Mouse (Mus musculus) cerebellum, adult 2 months (tissue): ENCODE measurements around the gene Wdr73.

Experiments
- CTCF ChIP-seq: fragments of 200-500 bp; IDR thresholded peaks from 2 replicates; pipeline ENCODE4 v1.5.1; 2011; ENCODE audit warnings: low read depth, mild to moderate bottlenecking, control low read depth, low read length, moderate library complexity, borderline replicate concordance; ENCODE audit not compliant: insufficient read depth
- POLR2A ChIP-seq: fragments of 200-500 bp; IDR thresholded peaks from 2 replicates; pipeline ENCODE4 v1.6.1; 2011; ENCODE audit warnings: low read length, control low read depth, borderline replicate concordance; ENCODE audit not compliant: insufficient read depth

- TF ChIP-seq CTCF (no peak), POLR2A (no peak)
Measured at GRCm38 (mm10) chr7:80844691-80845090, 56.4 kb downstream of the Wdr73 start.
